ENCODE assay signal across 8 mouse cellular contexts in genomic region chr11:79660361-79661205, GRCm38 (mm10).
DNase-seq lines count a peak whose midpoint lies in the region; ATAC-seq lines count a peak whose summit lies in the region.

No protein-coding gene starts in this region.

- H3K4me2 ChIP-seq in forebrain, embryonic 13.5 days = peak overlapping the region; percentile 96
- peak overlapping the region; percentile 93 for H3K4me2 ChIP-seq in hindbrain, embryonic 13.5 days

- peak; percentile 89 for DNase-seq in ES-CJ7 (ENCODE audit: low read depth, low spot score)
- peak; percentile 65 for DNase-seq in c-Kit-positive CD71-positive TER-119-negative erythroid progenitor cells, embryonic 14.5 days (ENCODE audit: low read depth)
- peak; percentile 64 to 78 for DNase-seq in layer of hippocampus, postnatal 14 days (ENCODE audit: low spot score in 2 of 2)
- peak; percentile 88 for DNase-seq in lung, postnatal 25 days (ENCODE audit: low spot score)
- peak; percentile 89 for DNase-seq in retina, embryonic 14.5 days (ENCODE audit: low spot score)
- peak; percentile 74 to 81 for DNase-seq in thymus, postnatal 36 days

- peak; percentile 86 for ATAC-seq in forebrain, embryonic 13.5 days
- peak; percentile 79 for ATAC-seq in hindbrain, embryonic 13.5 days (ENCODE audit: low FRiP score)

- H3K4me1 ChIP-seq in forebrain, embryonic 13.5 days = peaks cover 35% of the 10 kb centered on the region
- peaks cover 42% of the 10 kb centered on the region for H3K4me1 ChIP-seq in hindbrain, embryonic 13.5 days (replicated peaks)

- under 1% methylated on average over 68 of the region's 69 CpGs for WGBS in forebrain, embryonic 13.5 days
- under 1% methylated on average over 69 of the region's 69 CpGs for WGBS in hindbrain, embryonic 13.5 days

- H3K36me3 ChIP-seq in forebrain, embryonic 13.5 days (ENCODE audit: poor library complexity, severe bottlenecking) = no peaks in the 10 kb centered on the region
- H3K36me3 ChIP-seq in hindbrain, embryonic 13.5 days = no peaks in the 10 kb centered on the region

- H3K27ac ChIP-seq in forebrain, embryonic 13.5 days = no peak overlapping the region
- H3K27ac ChIP-seq in hindbrain, embryonic 13.5 days = peak overlapping the region; percentile 74

- H3K4me3 ChIP-seq in forebrain, embryonic 13.5 days = peak overlapping the region; percentile 54
- peak overlapping the region; percentile 62 for H3K4me3 ChIP-seq in hindbrain, embryonic 13.5 days

- H3K9me3 ChIP-seq in forebrain, embryonic 13.5 days (replicated peaks) = no peaks in the 10 kb centered on the region
- H3K9me3 ChIP-seq in hindbrain, embryonic 13.5 days = no peaks in the 10 kb centered on the region

- H3K27me3 ChIP-seq in forebrain, embryonic 13.5 days = no peaks in the 10 kb centered on the region
- no peaks in the 10 kb centered on the region for H3K27me3 ChIP-seq in hindbrain, embryonic 13.5 days

- peak overlapping the region; percentile 83 for H3K9ac ChIP-seq in forebrain, embryonic 13.5 days
- peak overlapping the region; percentile 82 for H3K9ac ChIP-seq in hindbrain, embryonic 13.5 days
